Mouse (Mus musculus) E14TG2a.4 (cell line): Measurements from ENCODE around the gene Myf5.

ENCODE experiments used
- H3K27me3 ChIP-seq: 2 replicates; pipeline ENCODE4 v1.6.1; 2014; ENCODE audit warnings: low read length, control low read depth; ENCODE audit not compliant: insufficient read depth
- H3K36me3 ChIP-seq: 2 replicates; pipeline ENCODE4 v1.6.1; 2014; ENCODE audit warnings: low read length, control low read depth; ENCODE audit not compliant: insufficient read depth
- H3K4me1 ChIP-seq: replicated peaks from 2 replicates; pipeline ENCODE4 v1.6.1; 2014; ENCODE audit warnings: low read depth, low read length, control low read depth
- H3K4me3 ChIP-seq: replicated peaks from 2 replicates; pipeline ENCODE4 v1.5.1; 2014; ENCODE audit warnings: mild to moderate bottlenecking, low read length
- H3K9me3 ChIP-seq: 2 replicates; pipeline ENCODE4 v1.6.1; 2014; ENCODE audit warnings: low read length, control low read depth
- CTCF ChIP-seq: conservative IDR thresholded peaks from 2 replicates; pipeline ENCODE4 v1.5.1; 2014; ENCODE audit warnings: low read length
- NANOG ChIP-seq: IDR thresholded peaks from 2 replicates; pipeline ENCODE4 v1.6.1; 2014; ENCODE audit warnings: borderline replicate concordance, low read length, mixed read lengths
- POU5F1 ChIP-seq: IDR thresholded peaks from 2 replicates; pipeline ENCODE4 v1.6.1; 2014; ENCODE audit warnings: low read length, borderline replicate concordance

The Myf5 gene

DNA sequence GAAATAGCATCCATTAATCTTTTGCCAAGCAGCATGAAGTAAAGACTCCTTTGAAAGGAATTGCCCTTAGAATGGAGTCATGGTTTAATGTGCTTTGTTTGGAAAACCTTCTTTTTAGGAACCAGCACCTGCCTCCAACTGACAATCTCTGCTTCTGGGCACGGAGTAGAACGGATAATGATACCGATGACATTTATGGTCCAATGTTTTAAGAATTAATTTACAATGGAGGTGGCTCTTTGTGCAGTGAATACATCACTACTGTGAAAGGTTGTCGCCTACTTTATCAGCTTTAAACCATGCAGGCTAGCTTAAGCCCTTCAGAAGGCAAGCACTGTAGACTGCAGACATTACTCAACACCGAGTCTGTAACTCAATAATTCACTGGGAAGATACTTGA is 14.2 kb downstream of the Myf5 start:
- H3K9me3 ChIP-seq = no peaks in the 10 kb centered on the region
- no peak for TF ChIP-seq POU5F1
- no peak for TF ChIP-seq CTCF
- TF ChIP-seq NANOG = no peak
- no peak overlapping the region for H3K4me3 ChIP-seq
- H3K27me3 ChIP-seq = no peaks in the 10 kb centered on the region
- no peaks in the 10 kb centered on the region for H3K36me3 ChIP-seq
- H3K4me1 ChIP-seq = no peaks in the 10 kb centered on the region

DNA sequence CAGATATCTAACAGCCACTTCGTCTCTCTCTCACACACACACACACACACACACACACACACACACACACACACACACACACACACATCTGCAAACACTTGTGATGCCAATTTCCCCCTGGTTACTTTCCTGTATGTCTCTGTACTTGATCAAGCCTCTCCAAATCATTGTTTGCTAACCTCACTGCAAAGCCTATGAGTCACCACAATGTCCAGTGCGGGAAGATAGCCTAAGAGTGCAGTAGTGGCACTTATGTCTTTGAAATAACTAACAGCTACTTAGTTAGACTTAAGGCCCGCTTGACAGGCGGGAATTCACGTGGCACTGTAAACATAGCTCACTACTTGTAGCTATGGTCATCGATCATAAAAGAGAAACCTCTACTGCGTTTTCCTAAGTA is 18.1 kb downstream of the Myf5 start:
- Histone ChIP-seq H3K9me3 (no peaks in the 10 kb centered on the region), H3K4me3 (no peak overlapping the region), H3K4me1 (no peaks in the 10 kb centered on the region), H3K36me3 (no peaks in the 10 kb centered on the region), H3K27me3 (no peaks in the 10 kb centered on the region)
- TF ChIP-seq NANOG = no peak
- no peak for TF ChIP-seq POU5F1
- TF ChIP-seq CTCF = no peak

DNA sequence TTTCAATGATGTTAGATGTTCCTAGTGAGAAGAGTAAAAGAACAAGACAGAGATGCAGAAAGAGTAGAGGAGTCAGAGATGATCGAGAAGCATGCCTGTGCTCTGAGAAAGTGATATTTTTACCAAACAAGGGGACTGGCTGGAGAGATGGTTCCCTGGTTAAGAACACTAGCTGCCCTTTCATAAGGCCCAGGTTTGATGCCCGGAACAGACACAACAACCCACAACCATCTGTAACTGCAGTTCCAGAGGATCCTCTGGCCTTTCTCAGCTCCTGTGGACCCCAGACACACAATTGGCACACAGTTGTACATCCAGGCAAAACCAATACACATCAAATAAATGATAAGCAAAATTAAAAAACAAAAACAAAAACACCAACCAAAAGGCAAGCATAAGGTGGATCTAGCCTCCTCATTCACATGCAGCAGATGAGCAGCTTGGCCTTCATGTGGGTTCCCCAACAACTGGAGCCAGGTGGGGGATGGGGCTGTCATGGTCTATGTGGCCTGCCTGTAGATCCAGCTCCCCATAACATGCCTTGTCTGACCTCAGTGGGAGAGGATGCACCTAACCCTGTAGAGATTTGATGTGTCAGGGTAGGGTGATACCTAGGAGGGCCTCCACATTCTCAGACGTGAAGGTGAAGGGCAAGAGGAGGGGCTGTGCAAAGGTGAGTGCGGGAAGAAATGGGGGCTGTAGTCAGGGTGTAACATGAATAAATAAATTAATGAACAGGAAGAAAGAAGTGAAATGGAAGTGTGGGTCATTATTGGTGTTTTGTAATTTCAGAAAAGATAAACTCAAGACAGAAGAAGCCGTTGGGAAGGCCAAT is 36.2 kb downstream of the Myf5 start:
- no peaks in the 10 kb centered on the region for H3K36me3 ChIP-seq
- TF ChIP-seq NANOG = no peak
- TF ChIP-seq CTCF = no peak
- TF ChIP-seq POU5F1 = no peak

DNA sequence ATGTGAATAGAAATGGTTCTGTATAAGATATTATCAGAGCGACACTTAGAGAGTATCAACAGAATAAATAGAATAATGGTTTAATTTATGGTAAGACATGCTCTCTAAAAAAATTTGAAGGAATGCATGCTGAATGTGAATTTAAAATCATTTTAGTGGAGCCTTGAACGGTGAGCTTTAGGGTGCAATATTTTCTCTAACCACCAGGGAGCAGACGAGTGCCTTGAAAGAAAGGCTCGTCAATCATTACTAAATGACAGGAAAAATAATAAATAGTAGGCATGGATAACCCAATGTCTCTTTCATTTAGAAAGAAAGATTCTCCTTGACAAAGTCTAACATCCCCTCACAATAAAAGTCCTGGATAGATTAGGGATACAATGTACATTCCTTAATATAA is 43.2 kb downstream of the Myf5 start:
- TF ChIP-seq CTCF = peak; percentile 68
- no peak for TF ChIP-seq NANOG
- no peak overlapping the region for H3K4me3 ChIP-seq
- no peaks in the 10 kb centered on the region for H3K36me3 ChIP-seq
- H3K4me1 ChIP-seq = no peaks in the 10 kb centered on the region
- no peaks in the 10 kb centered on the region for H3K27me3 ChIP-seq
- no peaks in the 10 kb centered on the region for H3K9me3 ChIP-seq

More for the DNA sequence above, 36.2 kb downstream of the Myf5 start:
- H3K27me3 ChIP-seq = no peaks in the 10 kb centered on the region
- no peaks in the 10 kb centered on the region for H3K4me1 ChIP-seq
- H3K9me3 ChIP-seq = no peaks in the 10 kb centered on the region
- no peak overlapping the region for H3K4me3 ChIP-seq

DNA sequence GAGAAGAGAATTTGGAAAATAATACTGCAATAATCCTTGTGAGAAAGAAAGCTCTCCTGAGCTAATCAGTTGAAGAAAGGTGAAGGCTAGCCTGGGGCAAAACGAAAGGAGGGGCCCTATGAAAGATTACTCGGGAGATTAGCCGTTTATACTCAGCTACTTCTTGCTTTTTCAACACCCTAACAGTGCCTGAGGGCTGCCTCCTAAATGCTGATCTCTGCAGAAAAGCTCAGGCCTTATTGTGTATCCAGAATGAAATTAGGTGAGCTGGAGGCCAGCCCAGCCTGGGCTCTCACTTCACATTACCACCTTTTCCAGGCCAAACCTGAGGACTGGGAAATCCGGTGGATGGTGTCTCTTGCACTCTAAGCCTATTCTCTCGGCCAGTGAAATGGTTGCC is 49.0 kb downstream of the Myf5 start:
- Histone ChIP-seq H3K36me3 (no peaks in the 10 kb centered on the region), H3K4me3 (no peak overlapping the region), H3K27me3 (no peaks in the 10 kb centered on the region), H3K4me1 (no peaks in the 10 kb centered on the region), H3K9me3 (no peaks in the 10 kb centered on the region)
- TF ChIP-seq POU5F1 (no peak), CTCF (no peak), NANOG (no peak)
